Mouse (Mus musculus) small intestine, adult 2 months (tissue): ENCODE results near the gene Sltm.

Experiments
- CTCF ChIP-seq: fragments of 200-500 bp; IDR thresholded peaks from 2 replicates; pipeline ENCODE4 v1.5.1; 2012; ENCODE audit warnings: low read depth, mild to moderate bottlenecking, control low read depth, inconsistent platforms, low read length, moderate library complexity, mixed read lengths; ENCODE audit not compliant: insufficient replicate concordance, insufficient read length; ENCODE audit errors: extremely low read depth
- POLR2A ChIP-seq: fragments of 200-500 bp; IDR thresholded peaks from 2 replicates; pipeline ENCODE4 v1.6.1; 2012; ENCODE audit warnings: low read depth, mild to moderate bottlenecking, control low read depth, inconsistent platforms, low read length, moderate library complexity

DNA sequence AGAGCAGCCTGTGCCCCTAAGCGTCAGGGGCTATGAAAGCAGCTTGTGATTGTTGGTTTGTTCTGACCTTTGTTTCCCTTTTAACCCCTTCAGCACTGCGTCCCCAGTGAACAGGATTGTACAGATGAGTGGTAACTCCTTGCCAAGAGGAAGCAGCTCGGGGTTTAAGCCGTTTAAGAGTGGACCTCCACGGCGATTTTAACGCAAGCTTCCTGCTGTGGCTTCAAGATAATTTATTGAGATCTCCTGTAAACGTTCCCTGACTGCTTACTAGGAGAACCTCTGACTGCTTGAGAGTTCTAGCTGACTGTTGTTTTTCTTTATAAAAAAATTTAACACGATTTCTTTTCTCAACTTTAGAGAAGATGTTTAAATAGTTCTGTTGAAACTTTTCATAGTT, 48.9 kb downstream of the Sltm start:
- TF ChIP-seq CTCF: no peak
- no peak for TF ChIP-seq POLR2A
